Mouse (Mus musculus) intestine, postnatal 0 days (tissue): ENCODE results near the gene Fance. TPM values are rescaled to one million over a fixed set of nuclear protein-coding genes. Genes with fewer than 3 reads are reported as not detected.
"Not testable (repeated sequence)": the region's sequence is repeated elsewhere in the genome, so short reads cannot be mapped to it uniquely, and the experiment has no call there.

Experiments used
- ATAC-seq: fragments of 200-750 bp; cut with Nextera tagmentation; 2 replicates; pipeline ENCODE4 v1.8.0; 2017; ENCODE audit warnings: mild to moderate bottlenecking, moderate TSS enrichment, moderate library complexity
- H3K27ac ChIP-seq: fragments of 300-500 bp; sonication (generic); 2 replicates; pipeline ENCODE4 v1.5.1; 2014; ENCODE audit warnings: mild to moderate bottlenecking, low read depth, low read length, moderate library complexity
- H3K27me3 ChIP-seq: fragments of 300-500 bp; sonication (generic); replicated peaks from 2 replicates; pipeline ENCODE4 v1.6.1; 2014; ENCODE audit warnings: low read length, mixed read lengths; ENCODE audit not compliant: control insufficient read depth, insufficient read depth
- H3K36me3 ChIP-seq: fragments of 300-500 bp; sonication (generic); 2 replicates; pipeline ENCODE4 v1.6.1; 2014; ENCODE audit warnings: mild to moderate bottlenecking, moderate library complexity; ENCODE audit not compliant: control insufficient read depth, insufficient read depth
- H3K4me1 ChIP-seq: fragments of 300-500 bp; sonication (generic); replicated peaks from 2 replicates; pipeline ENCODE4 v1.6.1; 2014; ENCODE audit warnings: antibody characterized with exemption, low read length, mixed read lengths; ENCODE audit not compliant: control insufficient read depth, insufficient read depth
- H3K4me2 ChIP-seq: fragments of 300-500 bp; sonication (generic); replicated peaks from 2 replicates; pipeline ENCODE4 v1.6.1; 2014; ENCODE audit warnings: low read depth, mild to moderate bottlenecking, moderate library complexity
- H3K4me3 ChIP-seq: fragments of 300-500 bp; sonication (generic); 2 replicates; pipeline ENCODE4 v1.5.1; 2014; ENCODE audit warnings: low read depth, low read length
- H3K9ac ChIP-seq: fragments of 300-500 bp; sonication (generic); 2 replicates; pipeline ENCODE4 v1.6.1; 2014; ENCODE audit warnings: mild to moderate bottlenecking, low read depth, low read length
- H3K9me3 ChIP-seq: fragments of 300-500 bp; sonication (generic); 2 replicates; pipeline ENCODE4 v1.6.1; 2016; ENCODE audit warnings: mixed run types; ENCODE audit not compliant: control insufficient read depth
- CTCF ChIP-seq: sonication (generic); IDR thresholded peaks from 2 replicates; pipeline ENCODE4 v1.5.1; 2016; ENCODE audit warnings: low read depth, mild to moderate bottlenecking, control low read depth, antibody characterized with exemption, moderate library complexity
- WGBS: fragments of 180-500 bp; shearing (Covaris S2); extraction: QIAGEN DNeasy Blood & Tissue Kit; methylation state at CpG from one replicate; pipeline ENCODE4 v1.1.7; 2014; 5-methylcytosine and 5-hydroxymethylcytosine counted together
- polyA plus RNA-seq: library from polyadenylated mRNA; unstranded; fragments of >200 nt; fragmentation: Nextera tagmentation; extraction: Ambion mirVana; gene quantifications from 2 replicates; pipeline ENCODE4 v1.2.1, GENCODE M21; 2015

Gene Fance
- polyA plus RNA-seq, 1 experiment from 2014 or later, result 10.3 TPM

- no peak overlapping the region for H3K4me2 ChIP-seq
- TF ChIP-seq CTCF, result no peak
- no peaks in the 10 kb centered on the region for H3K27me3 ChIP-seq
- H3K9ac ChIP-seq, result no peak overlapping the region
- no peak for ATAC-seq
- H3K4me1 ChIP-seq, result no peaks in the 10 kb centered on the region
- peaks cover 24% of the 10 kb centered on the region for H3K36me3 ChIP-seq
- 90% methylated on average over 20 of the region's 20 CpGs for WGBS
- H3K27ac ChIP-seq, result no peak overlapping the region
- H3K4me3 ChIP-seq, result no peak overlapping the region
- no peaks in the 10 kb centered on the region for H3K9me3 ChIP-seq
These were observed 2.4 kb downstream of the Fance start for GRCm38 (mm10) chr17:28315611-28316160.

DNA sequence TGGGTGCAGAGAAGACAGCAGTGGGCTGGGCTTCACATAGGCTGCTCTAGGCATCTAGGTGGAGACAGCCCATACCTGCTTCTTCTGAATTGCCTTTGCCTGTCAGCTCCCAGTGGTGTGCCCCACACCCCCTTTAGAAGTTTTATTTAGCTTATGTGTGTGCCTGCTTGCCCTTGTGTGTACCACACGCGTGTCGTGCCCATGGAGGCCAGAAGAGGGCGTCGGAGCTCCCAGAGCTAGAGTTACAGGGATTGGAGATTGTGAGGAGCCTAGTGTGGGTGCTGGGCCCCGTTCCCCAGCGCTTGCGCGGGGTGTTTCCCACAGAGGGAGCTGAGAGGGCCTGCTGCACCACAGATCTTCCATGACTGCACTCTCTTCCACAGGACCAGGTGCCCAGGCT is 3.2 kb downstream of the Fance start:
- Histone ChIP-seq H3K4me2 (no peak overlapping the region), H3K27me3 (no peaks in the 10 kb centered on the region), H3K4me1 (no peaks in the 10 kb centered on the region), H3K4me3 (no peak overlapping the region), H3K27ac (no peak overlapping the region), H3K9ac (no peak overlapping the region), H3K36me3 (peaks cover 26% of the 10 kb centered on the region), H3K9me3 (no peaks in the 10 kb centered on the region)
- 89% methylated on average over 9 of the region's 9 CpGs for WGBS
- peak; percentile 42; the same call in 1 of the 2 replicates for TF ChIP-seq CTCF
- no peak for ATAC-seq

- no peak for ATAC-seq
- TF ChIP-seq CTCF, result no peak
- 61% methylated on average over 8 of the region's 8 CpGs for WGBS
- Histone ChIP-seq H3K27me3 (no peaks in the 10 kb centered on the region), H3K4me1 (no peaks in the 10 kb centered on the region), H3K9ac (no peak overlapping the region), H3K4me2 (no peak overlapping the region), H3K36me3 (peaks cover 26% of the 10 kb centered on the region), H3K9me3 (no peaks in the 10 kb centered on the region), H3K27ac (no peak overlapping the region), H3K4me3 (no peak overlapping the region)
These were observed 3.8 kb downstream of the Fance start for GRCm38 (mm10) chr17:28317091-28317490.

DNA sequence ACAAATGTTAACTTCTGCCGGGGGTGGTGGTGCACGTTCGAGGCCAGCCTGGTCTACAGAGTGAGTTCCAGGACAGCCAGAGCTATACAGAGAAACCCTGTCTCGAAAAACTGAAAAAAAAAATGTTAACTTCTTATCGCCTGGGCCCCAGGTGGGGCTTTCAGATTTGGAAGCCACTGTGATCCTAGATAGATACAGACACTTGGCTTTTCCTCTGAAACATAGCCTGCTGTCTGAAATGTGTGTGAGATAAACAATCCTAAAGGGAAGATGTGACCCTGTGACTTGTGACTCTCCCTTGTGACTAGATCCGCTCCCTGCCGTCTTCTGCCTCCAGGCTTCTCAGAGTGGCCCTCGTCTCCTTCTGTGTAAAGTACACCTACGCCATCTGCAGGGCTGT is 4.4 kb downstream of the Fance start:
- H3K4me3 ChIP-seq, result no peak overlapping the region
- ATAC-seq, result no peak
- H3K36me3 ChIP-seq, result peaks cover 30% of the 10 kb centered on the region
- no peak for TF ChIP-seq CTCF
- WGBS, result 86% methylated on average over 9 of the region's 9 CpGs
- no peak overlapping the region for H3K9ac ChIP-seq
- no peak overlapping the region for H3K27ac ChIP-seq
- no peaks in the 10 kb centered on the region for H3K9me3 ChIP-seq
- no peaks in the 10 kb centered on the region for H3K4me1 ChIP-seq
- H3K27me3 ChIP-seq, result no peaks in the 10 kb centered on the region
- no peak overlapping the region for H3K4me2 ChIP-seq

GRCm38 (mm10) chr17:28321700-28322099 is 8.4 kb downstream of the Fance start:
- no peak overlapping the region for H3K27ac ChIP-seq
- no peak overlapping the region for H3K4me3 ChIP-seq
- no peaks in the 10 kb centered on the region for H3K27me3 ChIP-seq
- H3K4me2 ChIP-seq, result no peak overlapping the region
- H3K4me1 ChIP-seq, result no peaks in the 10 kb centered on the region
- H3K9ac ChIP-seq, result no peak overlapping the region
- peaks cover 44% of the 10 kb centered on the region for H3K36me3 ChIP-seq
- H3K9me3 ChIP-seq, result no peaks in the 10 kb centered on the region
- no peak for TF ChIP-seq CTCF
- 92% methylated on average over 4 of the region's 4 CpGs for whole genome bisulfite sequencing
- ATAC-seq, result no peak

DNA sequence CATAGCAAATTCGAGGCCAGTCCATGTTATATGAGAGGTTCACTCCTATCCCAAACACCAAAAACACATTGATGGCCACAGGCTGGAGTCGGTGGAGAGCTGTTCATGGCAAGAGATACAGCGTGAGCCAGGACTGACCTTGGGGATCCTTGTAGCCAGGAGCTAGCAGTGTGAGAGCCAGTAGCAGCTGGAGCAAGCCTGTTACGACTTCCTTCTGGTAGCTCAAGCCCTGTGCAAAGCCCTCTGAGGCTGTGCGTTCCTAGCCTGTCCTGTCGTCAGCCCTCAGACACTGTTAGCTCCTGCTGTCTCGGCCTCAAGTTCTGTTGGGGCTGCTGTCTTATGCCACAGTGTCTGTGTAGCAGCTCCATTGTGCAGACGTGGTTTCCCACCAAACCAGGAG is 10.5 kb downstream of the Fance start:
- no peaks in the 10 kb centered on the region for H3K27me3 ChIP-seq
- H3K4me1 ChIP-seq, result peaks cover 6% of the 10 kb centered on the region; the same call in 1 of the 2 replicates
- no peak for ATAC-seq
- no peaks in the 10 kb centered on the region for H3K9me3 ChIP-seq
- no peak overlapping the region for H3K4me3 ChIP-seq
- H3K27ac ChIP-seq, result no peak overlapping the region
- no peak overlapping the region for H3K9ac ChIP-seq
- H3K36me3 ChIP-seq, result peaks cover 36% of the 10 kb centered on the region
- WGBS, result 91% methylated on average over 8 of the region's 8 CpGs
- no peak for TF ChIP-seq CTCF
- H3K4me2 ChIP-seq, result no peak overlapping the region

- not testable (repeated sequence) for H3K27ac ChIP-seq, H3K4me1 ChIP-seq, ATAC-seq, H3K4me3 ChIP-seq, H3K9ac ChIP-seq, H3K4me2 ChIP-seq, H3K27me3 ChIP-seq, H3K9me3 ChIP-seq
- WGBS, result 98% methylated on average over 7 of the region's 7 CpGs
- peaks cover 30% of the 10 kb centered on the region for H3K36me3 ChIP-seq
- TF ChIP-seq CTCF, result peak; percentile 44
These were observed 11.1 kb downstream of the Fance start for GRCm38 (mm10) chr17:28324416-28324815.
